Mouse (Mus musculus) E14TG2a.4 (cell line): ENCODE results near the gene Osgep.

Experiments used
- H3K27me3 ChIP-seq: 2 replicates; pipeline ENCODE4 v1.6.1; 2014; ENCODE audit warnings: low read length, control low read depth; ENCODE audit not compliant: insufficient read depth
- H3K36me3 ChIP-seq: 2 replicates; pipeline ENCODE4 v1.6.1; 2014; ENCODE audit warnings: low read length, control low read depth; ENCODE audit not compliant: insufficient read depth
- H3K4me1 ChIP-seq: replicated peaks from 2 replicates; pipeline ENCODE4 v1.6.1; 2014; ENCODE audit warnings: low read depth, low read length, control low read depth
- H3K4me3 ChIP-seq: replicated peaks from 2 replicates; pipeline ENCODE4 v1.5.1; 2014; ENCODE audit warnings: mild to moderate bottlenecking, low read length
- H3K9me3 ChIP-seq: 2 replicates; pipeline ENCODE4 v1.6.1; 2014; ENCODE audit warnings: low read length, control low read depth
- CTCF ChIP-seq: conservative IDR thresholded peaks from 2 replicates; pipeline ENCODE4 v1.5.1; 2014; ENCODE audit warnings: low read length
- NANOG ChIP-seq: IDR thresholded peaks from 2 replicates; pipeline ENCODE4 v1.6.1; 2014; ENCODE audit warnings: borderline replicate concordance, low read length, mixed read lengths
- POU5F1 ChIP-seq: IDR thresholded peaks from 2 replicates; pipeline ENCODE4 v1.6.1; 2014; ENCODE audit warnings: low read length, borderline replicate concordance

The Osgep gene

GRCm38 (mm10) chr14:50891621-50892020 is 33.1 kb downstream of the Osgep start:
- Histone ChIP-seq H3K9me3 (no peaks in the 10 kb centered on the region), H3K4me1 (peaks cover 22% of the 10 kb centered on the region), H3K27me3 (peaks cover 42% of the 10 kb centered on the region), H3K36me3 (no peaks in the 10 kb centered on the region), H3K4me3 (no peak overlapping the region)
- TF ChIP-seq NANOG (no peak), CTCF (no peak), POU5F1 (no peak)

- H3K36me3 ChIP-seq, result no peaks in the 10 kb centered on the region
- no peaks in the 10 kb centered on the region for H3K9me3 ChIP-seq
- H3K27me3 ChIP-seq, result no peaks in the 10 kb centered on the region
- peaks cover 15% of the 10 kb centered on the region for H3K4me1 ChIP-seq
- no peak overlapping the region for H3K4me3 ChIP-seq
- no peak for TF ChIP-seq NANOG
- TF ChIP-seq CTCF, result no peak
- no peak for TF ChIP-seq POU5F1
These were observed 48.3 kb downstream of the Osgep start for GRCm38 (mm10) chr14:50876236-50876950.

GRCm38 (mm10) chr14:50875591-50876230 is 49.0 kb downstream of the Osgep start:
- H3K27me3 ChIP-seq, result no peaks in the 10 kb centered on the region
- no peak overlapping the region for H3K4me3 ChIP-seq
- peaks cover 22% of the 10 kb centered on the region for H3K4me1 ChIP-seq
- no peaks in the 10 kb centered on the region for H3K9me3 ChIP-seq
- TF ChIP-seq NANOG (no peak), CTCF (no peak), POU5F1 (no peak)
- no peaks in the 10 kb centered on the region for H3K36me3 ChIP-seq

GRCm38 (mm10) chr14:50875175-50875574 is 49.5 kb downstream of the Osgep start:
- Histone ChIP-seq H3K9me3 (no peaks in the 10 kb centered on the region), H3K4me3 (no peak overlapping the region), H3K36me3 (no peaks in the 10 kb centered on the region), H3K4me1 (peaks cover 23% of the 10 kb centered on the region), H3K27me3 (no peaks in the 10 kb centered on the region)
- TF ChIP-seq CTCF (no peak), POU5F1 (no peak), NANOG (no peak)

GRCm38 (mm10) chr14:50871284-50871683 is 53.4 kb downstream of the Osgep start:
- no peaks in the 10 kb centered on the region for H3K9me3 ChIP-seq
- no peak for TF ChIP-seq POU5F1
- no peak for TF ChIP-seq CTCF
- TF ChIP-seq NANOG, result no peak
- peaks cover 21% of the 10 kb centered on the region for H3K4me1 ChIP-seq
- H3K27me3 ChIP-seq, result no peaks in the 10 kb centered on the region
- peaks cover 18% of the 10 kb centered on the region for H3K36me3 ChIP-seq
- no peak overlapping the region for H3K4me3 ChIP-seq

- no peak for TF ChIP-seq CTCF
- no peak for TF ChIP-seq POU5F1
- no peak for TF ChIP-seq NANOG
- Histone ChIP-seq H3K27me3 (no peaks in the 10 kb centered on the region), H3K9me3 (no peaks in the 10 kb centered on the region), H3K4me3 (peak overlapping the region; percentile 81), H3K36me3 (peaks cover 23% of the 10 kb centered on the region), H3K4me1 (peaks cover 16% of the 10 kb centered on the region)
These were observed 53.9 kb downstream of the Osgep start for GRCm38 (mm10) chr14:50870805-50871143.

GRCm38 (mm10) chr14:50869889-50870804 is 54.5 kb downstream of the Osgep start, which contains the start of gene Tep1:
Gene Tep1 (minus strand): TSS chr14:50870560.
- H3K9me3 ChIP-seq, result no peaks in the 10 kb centered on the region
- peaks cover 15% of the 10 kb centered on the region for H3K4me1 ChIP-seq
- H3K27me3 ChIP-seq, result no peaks in the 10 kb centered on the region
- H3K36me3 ChIP-seq, result peaks cover 28% of the 10 kb centered on the region
- H3K4me3 ChIP-seq, result peak within 1 kb of the TSS; percentile 81
- TF ChIP-seq CTCF (no peak), NANOG (no peak), POU5F1 (no peak)

GRCm38 (mm10) chr14:50868656-50869055 is 56.0 kb downstream of the Osgep start:
- no peak for TF ChIP-seq NANOG
- no peak for TF ChIP-seq CTCF
- TF ChIP-seq POU5F1, result no peak
- H3K4me3 ChIP-seq, result no peak overlapping the region
- no peaks in the 10 kb centered on the region for H3K9me3 ChIP-seq
- peaks cover 15% of the 10 kb centered on the region for H3K4me1 ChIP-seq
- peaks cover 28% of the 10 kb centered on the region for H3K36me3 ChIP-seq
- H3K27me3 ChIP-seq, result no peaks in the 10 kb centered on the region
